ENCODE assay signal across 9 mouse cellular contexts in genomic region chr19:34526941-34527682, GRCm38 (mm10). TPM values are rescaled to one million over a fixed set of nuclear protein-coding genes. Genes with fewer than 3 reads are reported as not detected.
DNase-seq lines count a peak whose midpoint lies in the region; ATAC-seq and TF ChIP-seq lines count a peak whose summit lies in the region.
"Had no signal": no experiment of that assay in that cellular context is flagged by ENCODE, and none has a peak within 500 bp of the region (broad histone marks: within the 10 kb centered on the region; RNA-seq: fewer than 3 reads in every experiment).

Lipa (minus strand) TSS chr19:34527474.

- no peaks in the 10 kb centered on the region for H3K27me3 ChIP-seq in embryonic facial prominence, embryonic 15.5 days
- no peaks in the 10 kb centered on the region for H3K27me3 ChIP-seq in limb, embryonic 14.5 days (ENCODE audit: control insufficient read depth, insufficient read depth, low read length)
- H3K27me3 ChIP-seq in midbrain, postnatal 0 days (ENCODE audit: insufficient read depth, low read length): no peaks in the 10 kb centered on the region

- H3K4me2 ChIP-seq in embryonic facial prominence, embryonic 15.5 days (replicated peaks): peak within 1 kb of the TSS; percentile 65
- peak within 1 kb of the TSS; percentile 63 for H3K4me2 ChIP-seq in limb, embryonic 14.5 days (replicated peaks; ENCODE audit: low read depth, low read length, severe bottlenecking)
- peak within 1 kb of the TSS; percentile 67 for H3K4me2 ChIP-seq in midbrain, postnatal 0 days (ENCODE audit: low read depth, low read length, poor library complexity, severe bottlenecking)

- under 1% methylated on average over 29 of the region's 29 CpGs for WGBS in bone marrow, adult 2 months
- WGBS in embryonic facial prominence, embryonic 15.5 days: under 1% methylated on average over 29 of the region's 29 CpGs
- WGBS in limb, embryonic 14.5 days: 2% methylated on average over 28 of the region's 29 CpGs
- under 1% methylated on average over 29 of the region's 29 CpGs for WGBS in midbrain, postnatal 0 days

- H3K36me3 ChIP-seq in embryonic facial prominence, embryonic 15.5 days: no peaks in the 10 kb centered on the region
- peaks cover under 1% of the 10 kb centered on the region for H3K36me3 ChIP-seq in limb, embryonic 14.5 days (ENCODE audit: control insufficient read depth, insufficient read depth, low read length)
- H3K36me3 ChIP-seq in midbrain, postnatal 0 days (ENCODE audit: insufficient read depth, low read length): no peaks in the 10 kb centered on the region; the same call in 1 of the 2 replicates
- H3K36me3 ChIP-seq: G1E had no signal

- TF ChIP-seq POLR2A in bone marrow, adult 2 months (IDR thresholded peaks at IDR 0.05; ENCODE audit: borderline replicate concordance, control insufficient read depth, low read depth, low read length): peak; percentile 92; the same call in 1 of the 2 replicates
- TF ChIP-seq POLR2A in limb, embryonic 14.5 days (IDR thresholded peaks at IDR 0.05; ENCODE audit: borderline replicate concordance, extremely low read depth, insufficient read depth, insufficient read length): peak; percentile 71; the same call in 1 of the 2 replicates

- peak; percentile 100 for ATAC-seq in embryonic facial prominence, embryonic 15.5 days (ENCODE audit: insufficient number of reproducible peaks, low FRiP score, low TSS enrichment, low read depth)
- peak; percentile 100 for ATAC-seq in limb, embryonic 14.5 days (ENCODE audit: low FRiP score, low read depth)
- ATAC-seq in midbrain, postnatal 0 days (ENCODE audit: low FRiP score): peak; percentile 99

- peak; percentile 10; the same call in 1 of the 2 replicates for TF ChIP-seq CTCF in bone marrow, adult 2 months (IDR thresholded peaks at IDR 0.05; ENCODE audit: control insufficient read depth, insufficient read depth, low read length)
- no peak for TF ChIP-seq CTCF in midbrain, postnatal 0 days (IDR thresholded peaks at IDR 0.05)

- H3K27ac ChIP-seq in bone marrow, adult 2 months (ENCODE audit: control insufficient read depth, insufficient read depth, low read depth, low read length, poor library complexity): peak within 1 kb of the TSS; percentile 46
- H3K27ac ChIP-seq in embryonic facial prominence, embryonic 15.5 days (replicated peaks): peak within 1 kb of the TSS; percentile 44
- peak within 1 kb of the TSS; percentile 49 for H3K27ac ChIP-seq in limb, embryonic 14.5 days (replicated peaks; ENCODE audit: low read depth, low read length)
- H3K27ac ChIP-seq in midbrain, postnatal 0 days (ENCODE audit: low read depth, low read length): peak within 1 kb of the TSS; percentile 62

- peak within 1 kb of the TSS; percentile 81 for H3K4me3 ChIP-seq in bone marrow, adult 2 months (replicated peaks; ENCODE audit: control insufficient read depth, low read depth, low read length)
- H3K4me3 ChIP-seq in embryonic facial prominence, embryonic 15.5 days (replicated peaks): peak within 1 kb of the TSS; percentile 56
- peak within 1 kb of the TSS; percentile 60 for H3K4me3 ChIP-seq in limb, embryonic 14.5 days (replicated peaks; ENCODE audit: low read length)
- H3K4me3 ChIP-seq in midbrain, postnatal 0 days (ENCODE audit: low read depth, low read length): peak within 1 kb of the TSS; percentile 57

- no peaks in the 10 kb centered on the region for H3K4me1 ChIP-seq in bone marrow, adult 2 months (ENCODE audit: control insufficient read depth, insufficient read depth, low read length)
- no peaks in the 10 kb centered on the region for H3K4me1 ChIP-seq in embryonic facial prominence, embryonic 15.5 days
- peaks cover 9% of the 10 kb centered on the region for H3K4me1 ChIP-seq in limb, embryonic 14.5 days (ENCODE audit: control insufficient read depth, insufficient read depth, low read length)
- 0 out of 2 replicates have a peak, but pooled peaks cover 4% of the 10 kb centered on the region for H3K4me1 ChIP-seq in midbrain, postnatal 0 days (ENCODE audit: insufficient read depth, low read length)

- DNase-seq in 3T3-L1 (ENCODE audit: low read depth, low spot score): peak; percentile 99
- peak; percentile 99 for DNase-seq in heart, adult 8-10 months (ENCODE audit: low spot score)
- peak; percentile 98 for DNase-seq in kidney, adult 9 months
- peak; percentile 94 for DNase-seq in limb, embryonic 14.5 days (ENCODE audit: low spot score)
- peak; percentile 94 for DNase-seq in midbrain, postnatal 0 days (ENCODE audit: low spot score)
- DNase-seq in spleen, postnatal 14 days (ENCODE audit: low spot score in 2 of 2): peak; percentile 80 to 85

- peak within 1 kb of the TSS; percentile 51 for H3K9ac ChIP-seq in embryonic facial prominence, embryonic 15.5 days
- H3K9ac ChIP-seq in limb, embryonic 14.5 days (ENCODE audit: low read depth, low read length, severe bottlenecking): peak within 1 kb of the TSS; percentile 58
- peak within 1 kb of the TSS; percentile 73 for H3K9ac ChIP-seq in midbrain, postnatal 0 days (replicated peaks; ENCODE audit: low read length, poor library complexity, severe bottlenecking)

- H3K9me3 ChIP-seq in embryonic facial prominence, embryonic 15.5 days (replicated peaks): no peaks in the 10 kb centered on the region
- H3K9me3 ChIP-seq in limb, embryonic 14.5 days (ENCODE audit: control insufficient read depth, low read length): no peaks in the 10 kb centered on the region
- no peaks in the 10 kb centered on the region for H3K9me3 ChIP-seq in midbrain, postnatal 0 days (ENCODE audit: low read length)
- H3K9me3 ChIP-seq: G1E had no signal

RNA-seq across cellular contexts. Expression of gene Lipa, which starts in this region (rescaled TPM):
- polyA plus RNA-seq in bone marrow, adult 2 months (2011; ENCODE audit: insufficient read depth, insufficient read length, low replicate concordance, missing spikeins): 4.8 and 14.6 TPM in 2 replicates
- polyA plus RNA-seq in embryonic facial prominence, embryonic 15.5 days (2015; fragmentation: Nextera tagmentation; extraction: Ambion mirVana): 43.1 and 44.0 TPM in 2 replicates
- 10 to 100 TPM; 22.6 to 27.5 (median 24.7) TPM for total RNA-seq in heart, adult 8-10 months (2022)
- polyA plus RNA-seq in limb, embryonic 14.5 days (2012; rRNA removed): 40.9 and 45.1 TPM in 2 replicates
- polyA plus RNA-seq in limb, embryonic 14.5 days (2014; fragmentation: Nextera tagmentation; extraction: Ambion mirVana): 55.0 and 57.1 TPM in 2 replicates
- total RNA-seq in midbrain, postnatal 0 days (2014; rRNA removed): 24.5 and 26.7 TPM in 2 replicates
- polyA plus RNA-seq in midbrain, postnatal 0 days (2015; fragmentation: Nextera tagmentation; extraction: Ambion mirVana): 19.0 and 19.3 TPM in 2 replicates
- polyA plus RNA-seq: G1E had no signal

Comparison
In these comparisons a context has a peak if more than half of its experiments do, and no peak if none do; other contexts are left out.
1. Peak in every context shown above with its lines: DNase-seq, ATAC-seq, H3K4me3 ChIP-seq and H3K27ac ChIP-seq.